Mouse (Mus musculus) CD4-positive helper T cell, adult 2 months (primary cell): ENCODE results near the gene Mob3c.

Experiments used
- DNase-seq: peaks from one replicate; pipeline ENCODE4 v3.0.0-alpha.2; 2012; ENCODE audit warnings: low read depth, missing footprints, low spot score

The Mob3c gene

GRCm38 (mm10) chr4:115827888-115828571, at the start of gene Mob3c:
Mob3c (plus strand) TSS chr4:115828092.
- DNase-seq = peak; percentile 79

DNA sequence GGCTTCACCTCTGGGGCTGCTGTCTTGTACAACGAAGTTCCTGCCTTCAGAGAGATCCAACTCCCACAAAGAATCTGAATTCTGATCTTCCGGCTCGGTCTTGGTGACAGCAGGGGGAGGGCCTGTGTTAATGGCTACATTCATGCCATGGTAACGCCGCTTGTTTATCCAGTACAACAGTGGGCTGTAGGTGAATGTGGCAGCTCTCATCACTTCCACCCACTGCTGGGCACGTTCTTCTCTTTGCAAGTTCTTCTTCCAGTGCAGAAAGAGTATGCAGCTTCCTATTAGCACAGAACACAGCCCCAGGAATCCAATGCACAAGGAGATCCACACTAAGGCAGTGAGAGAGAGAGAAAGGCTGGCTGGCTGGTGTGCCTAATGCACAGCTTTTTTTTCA, 47.6 kb upstream of the Mob3c start:
- no peak for DNase-seq

DNA sequence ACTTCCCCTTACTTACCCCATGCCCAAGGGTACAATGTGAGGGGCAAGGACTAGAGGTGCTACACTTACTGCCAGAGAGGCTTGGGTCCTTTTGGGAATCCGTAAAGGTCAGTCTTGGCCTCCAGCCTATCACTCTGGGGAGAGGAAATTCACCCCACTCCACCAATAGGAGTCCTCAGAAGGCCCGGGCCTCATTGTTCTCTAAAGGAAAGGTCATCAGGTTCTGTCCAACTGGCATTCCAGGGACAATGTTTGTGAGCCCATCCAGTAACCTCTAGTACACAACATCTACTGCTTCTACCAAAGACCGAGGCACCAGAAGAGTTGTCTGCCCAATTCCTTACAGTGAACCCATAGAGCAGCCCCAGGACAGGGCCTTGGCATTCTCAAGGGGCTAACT, 47.0 kb upstream of the Mob3c start, which contains the start of gene Tex38:
TSS of gene Tex38 (minus strand) at position 101 of the 400 bp plus-strand sequence.
- DNase-seq = no peak

GRCm38 (mm10) chr4:115782026-115782805, 45.7 kb upstream of the Mob3c start:
- no peak for DNase-seq

GRCm38 (mm10) chr4:115784769-115785510, 43.0 kb upstream of the Mob3c start, which contains the start of gene Atpaf1:
Atpaf1 (plus strand) TSS chr4:115784812.
- DNase-seq = peak; percentile 78

GRCm38 (mm10) chr4:115785511-115786034, 42.3 kb upstream of the Mob3c start:
- DNase-seq = peak; percentile 5

DNA sequence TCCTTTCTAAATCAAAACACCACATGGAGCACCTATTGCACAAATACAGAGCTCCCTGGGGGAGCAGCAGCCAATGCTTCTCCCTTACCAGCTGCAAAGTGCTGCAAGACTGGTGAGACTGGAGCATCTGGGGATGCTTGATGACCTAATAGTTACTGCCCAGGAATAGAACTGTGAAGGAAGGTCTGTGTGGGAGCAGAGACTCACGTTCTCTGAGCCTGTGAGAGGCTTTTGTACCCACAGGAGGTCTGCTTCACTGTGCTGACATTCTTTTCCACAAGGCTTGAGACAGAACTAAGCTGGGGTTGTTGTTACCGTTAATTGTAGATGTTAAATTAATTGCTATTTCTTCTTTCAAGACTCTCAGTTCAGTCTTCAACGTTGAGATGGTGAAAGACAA, 37.0 kb upstream of the Mob3c start:
- no peak for DNase-seq

- DNase-seq = no peak
These were observed 32.5 kb upstream of the Mob3c start for GRCm38 (mm10) chr4:115795360-115795759.

GRCm38 (mm10) chr4:115799981-115800380, 27.9 kb upstream of the Mob3c start:
- no peak for DNase-seq

DNA sequence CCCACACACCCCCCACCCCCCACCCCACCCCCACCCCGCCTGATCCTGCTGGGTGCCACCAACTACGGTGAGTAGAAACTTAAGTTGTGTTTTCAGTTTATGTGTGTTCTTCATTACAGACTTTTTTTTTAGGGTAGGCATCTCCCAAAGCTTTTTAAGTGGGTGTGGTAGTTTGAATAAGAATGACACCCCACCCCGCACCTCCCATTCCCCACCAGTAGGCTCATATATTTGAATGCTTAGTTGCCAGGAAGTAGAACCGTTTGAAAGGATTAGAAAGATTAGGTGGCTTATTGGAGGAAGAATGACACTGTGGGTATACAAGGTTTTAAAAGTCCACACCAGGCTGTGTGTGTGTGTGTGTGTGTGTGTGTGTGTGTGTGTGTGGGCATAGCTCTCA, 15.6 kb upstream of the Mob3c start:
- DNase-seq = no peak

DNA sequence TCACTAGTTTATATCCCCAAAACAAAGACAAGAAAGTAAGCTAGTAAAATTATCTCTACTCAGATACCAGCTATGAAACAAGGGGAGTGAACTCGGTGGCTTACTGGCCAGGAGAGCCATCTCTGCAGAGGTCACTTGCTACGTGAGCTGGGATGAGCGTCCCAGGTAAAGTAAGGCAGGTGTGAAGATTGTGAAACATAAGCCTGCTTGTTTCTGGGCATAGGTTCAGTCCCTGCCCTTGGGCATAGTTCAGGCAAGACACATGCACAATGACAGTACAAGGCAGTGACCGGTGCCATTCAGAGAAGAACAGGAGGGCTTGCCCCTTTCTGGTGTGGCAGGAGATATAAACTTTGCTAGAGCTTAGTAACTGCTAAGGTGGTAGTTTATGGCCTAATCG, 12.3 kb upstream of the Mob3c start:
- DNase-seq = no peak

- no peak for DNase-seq
These were observed 7.7 kb upstream of the Mob3c start for GRCm38 (mm10) chr4:115820199-115820598.

DNA sequence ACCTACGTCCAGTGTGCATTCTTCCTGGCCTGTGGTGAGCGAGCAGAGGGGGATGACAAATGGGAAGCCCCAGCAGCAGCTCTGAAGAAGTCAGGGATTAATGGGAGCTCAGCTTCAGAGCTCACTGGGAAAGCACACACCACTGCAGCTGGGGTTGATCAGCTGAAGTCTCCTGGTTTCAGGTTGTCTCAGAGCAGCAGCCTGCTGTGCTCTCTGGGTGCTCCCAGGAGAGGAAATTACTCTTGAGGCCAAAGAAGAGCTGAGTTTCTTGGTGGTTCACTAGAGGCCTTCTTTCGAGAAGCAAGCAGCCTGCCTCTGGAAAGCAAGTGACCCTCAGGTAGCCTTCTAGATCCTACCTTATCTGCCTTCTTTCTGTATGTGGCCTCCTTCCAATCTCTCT, 6.9 kb upstream of the Mob3c start:
- no peak for DNase-seq

- no peak for DNase-seq
These were observed 6.5 kb upstream of the Mob3c start for GRCm38 (mm10) chr4:115821431-115821830.

- DNase-seq = no peak
These were observed 6.0 kb upstream of the Mob3c start for GRCm38 (mm10) chr4:115821928-115822327.

DNA sequence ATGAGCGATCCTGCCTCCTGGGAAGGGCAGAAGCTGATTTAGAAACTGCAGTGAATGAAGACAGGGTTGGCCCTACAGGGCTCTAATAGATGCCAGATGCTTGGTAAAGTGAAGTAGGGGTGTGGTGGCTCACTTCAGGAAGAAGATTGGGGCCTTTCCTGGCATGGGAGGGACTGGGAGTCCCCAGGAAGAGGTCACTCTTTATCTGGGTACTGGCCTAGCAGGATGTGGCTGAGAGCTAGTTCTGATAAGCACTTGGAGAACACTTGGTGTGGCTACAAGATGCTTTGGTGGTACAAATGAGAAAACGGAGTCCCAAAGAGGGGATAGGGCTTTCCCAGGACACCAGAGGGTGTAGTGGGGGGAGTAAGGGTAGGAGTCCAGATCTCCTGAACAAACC, 3.7 kb upstream of the Mob3c start:
- DNase-seq = no peak

DNA sequence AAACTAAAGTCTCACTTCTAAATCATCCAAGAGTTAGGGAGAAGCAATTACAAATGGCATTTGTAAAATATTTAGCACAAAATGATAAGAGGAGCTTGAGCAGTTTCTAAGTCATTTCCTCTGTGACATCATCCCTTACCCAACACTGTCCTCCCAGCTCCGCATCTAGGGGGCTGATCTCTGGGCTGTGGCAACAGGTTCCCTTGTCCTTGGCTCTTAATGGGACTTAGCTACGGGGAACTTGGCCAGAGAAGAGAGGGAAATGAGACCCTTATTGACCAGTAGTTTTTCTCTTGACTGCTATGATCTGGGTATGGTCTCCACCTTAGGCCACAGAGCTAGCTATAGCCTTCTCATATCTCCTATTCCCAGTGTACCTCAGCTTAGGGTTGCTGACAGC, 2.6 kb upstream of the Mob3c start:
- no peak for DNase-seq

DNA sequence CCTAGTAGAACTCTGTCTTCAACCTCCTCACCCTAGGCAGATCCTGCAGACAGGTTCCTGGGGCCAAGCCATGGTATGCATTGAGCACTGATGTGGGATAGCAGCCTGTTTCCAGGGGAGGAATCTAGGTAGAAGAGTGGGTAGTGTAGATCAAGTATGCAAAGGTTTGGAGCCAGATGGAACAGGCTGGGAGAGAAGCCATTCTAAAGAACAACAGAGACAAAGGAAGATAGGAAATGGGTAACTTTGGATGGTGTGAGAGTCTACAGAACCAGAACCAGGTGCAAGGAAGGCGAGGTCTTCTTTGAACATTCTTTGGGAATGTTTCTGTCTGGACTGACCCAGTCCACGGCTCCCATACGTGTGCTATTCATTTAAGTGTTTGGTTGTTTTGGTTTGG, 826 bp upstream of the Mob3c start:
- no peak for DNase-seq

DNA sequence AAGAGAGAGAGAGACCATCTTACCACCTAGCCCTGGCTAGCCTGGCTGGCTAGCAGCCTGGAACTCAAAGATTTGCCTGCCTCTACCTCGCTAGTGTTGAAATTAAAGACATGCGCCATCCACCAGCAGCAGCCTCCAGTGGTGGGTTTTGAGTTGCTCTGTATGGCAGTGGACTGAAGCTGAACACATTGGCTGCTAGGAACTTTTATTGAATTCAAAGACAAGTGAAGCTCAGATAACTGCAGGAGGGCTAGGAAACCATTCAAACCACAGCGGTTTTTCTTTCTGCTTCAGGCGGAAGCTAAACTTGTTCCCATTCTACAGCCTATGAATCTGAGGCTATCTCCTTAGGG, 381 bp upstream of the Mob3c start:
- no peak for DNase-seq

GRCm38 (mm10) chr4:115828572-115828902, 645 bp downstream of the Mob3c start:
- DNase-seq = no peak

- DNase-seq = no peak
These were observed 2.6 kb downstream of the Mob3c start for GRCm38 (mm10) chr4:115830491-115830890.

- no peak for DNase-seq
These were observed 3.3 kb downstream of the Mob3c start for GRCm38 (mm10) chr4:115831221-115831620.
